ENCODE assay signal across 19 mouse cellular contexts in the genomic region with DNA sequence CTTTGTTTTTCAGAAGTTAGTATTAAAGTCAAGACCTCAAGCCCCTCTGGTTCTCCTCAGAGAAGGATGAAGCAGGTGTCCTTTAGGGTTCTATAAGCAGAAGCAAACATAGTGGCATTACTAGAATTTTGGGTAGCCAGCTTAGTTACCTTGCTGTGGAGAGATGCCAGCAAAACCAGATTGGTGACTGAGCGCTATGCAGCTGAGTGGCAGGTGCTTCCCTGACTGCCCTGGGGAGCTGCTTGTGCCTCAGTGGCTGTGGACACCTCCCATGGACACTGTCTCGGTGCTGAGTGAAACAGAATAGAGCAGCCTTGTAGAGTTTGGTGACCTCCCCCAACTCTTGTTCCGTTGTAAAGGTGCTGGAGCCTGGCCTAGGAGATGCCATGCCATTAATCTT. TPM values are rescaled to one million over a fixed set of nuclear protein-coding genes. Genes with fewer than 3 reads are reported as not detected.
A peak's percentile ranks its signal among the peaks of the same experiment; 100 is the strongest.
DNase-seq lines count a peak whose midpoint lies in the region; TF ChIP-seq lines count a peak whose summit lies in the region.
"Had no signal": no experiment of that assay in that cellular context is flagged by ENCODE, and none has a peak within 500 bp of the region (broad histone marks: within the 10 kb centered on the region; RNA-seq: fewer than 3 reads in every experiment).

No protein-coding gene starts in this region.

- no peak overlapping the region for H3K4me3 ChIP-seq in layer of hippocampus, adult 2 months
- H3K4me3 ChIP-seq: embryonic facial prominence, embryonic 13.5 days; embryonic facial prominence, embryonic 15.5 days; erythroblast, embryonic 14.5 days; forebrain, embryonic 10.5 days; forebrain, embryonic 12.5 days had no signal

- no peak for TF ChIP-seq CTCF in layer of hippocampus, adult 2 months (conservative IDR thresholded peaks at IDR 0.05)

- peak; percentile 42 for DNase-seq in cerebellum, adult 9-10 months
- DNase-seq in cerebellum, adult 8-10 months: no peak
- DNase-seq in cerebellum, postnatal 14 days: peak; percentile 29 to 40
- DNase-seq in cerebellum, adult 11 months: no peak
- no peak for DNase-seq in layer of hippocampus, adult 2 months (ENCODE audit: low spot score in 2 of 2)
- no peak for DNase-seq in layer of hippocampus, adult 9-11 months
- DNase-seq in cerebellum, postnatal 36 days: peak; percentile 29 to 31
- no peak for DNase-seq in left cerebral cortex, postnatal 4 days
- DNase-seq: adrenal gland, postnatal 25 days; embryo, embryonic 11 days had no signal

- intact Hi-C loops in left cerebral cortex, postnatal 4 days (cut with DNase I): no loop called here

- 0 out of 2 replicates have a peak overlapping the region, but pooled peaks have one; percentile 28 for H3K27ac ChIP-seq in layer of hippocampus, adult 2 months
- H3K27ac ChIP-seq: embryonic facial prominence, embryonic 13.5 days; embryonic facial prominence, embryonic 15.5 days; forebrain, embryonic 10.5 days; forebrain, embryonic 12.5 days had no signal

RNA-seq across cellular contexts. Expression of a gene that starts 46.5 kb away (rescaled TPM):
- not detected for total RNA-seq in layer of hippocampus, adult 2 months (2021)
- total RNA-seq in left cerebral cortex, postnatal 4 days (2021): not detected
- total RNA-seq: adrenal gland, postnatal 10 days; adrenal gland, postnatal 25 days; ES-E14; gastrocnemius, adult 8-10 months; MEL had no signal

RNA-seq across cellular contexts. Expression of a gene that starts 46.8 kb away (rescaled TPM):
- 100 to 1,000 TPM; 173 to 175 TPM for total RNA-seq in layer of hippocampus, adult 2 months (2021)
- 100 to 1,000 TPM; 190 to 197 TPM for total RNA-seq in left cerebral cortex, postnatal 4 days (2021)

Comparison
In these comparisons a context has a peak if more than half of its experiments do, and no peak if none do; other contexts are left out.
1. DNase-seq: peak in cerebellum, adult 9-10 months (single experiment), cerebellum, postnatal 14 days (2 of 2) and cerebellum, postnatal 36 days (2 of 2); none in cerebellum, adult 8-10 months (single experiment), cerebellum, adult 11 months (single experiment), layer of hippocampus, adult 2 months (0 of 2), layer of hippocampus, adult 9-11 months (single experiment) and left cerebral cortex, postnatal 4 days (single experiment).